ENCODE assay signal across 8 mouse cellular contexts in the genomic region with DNA sequence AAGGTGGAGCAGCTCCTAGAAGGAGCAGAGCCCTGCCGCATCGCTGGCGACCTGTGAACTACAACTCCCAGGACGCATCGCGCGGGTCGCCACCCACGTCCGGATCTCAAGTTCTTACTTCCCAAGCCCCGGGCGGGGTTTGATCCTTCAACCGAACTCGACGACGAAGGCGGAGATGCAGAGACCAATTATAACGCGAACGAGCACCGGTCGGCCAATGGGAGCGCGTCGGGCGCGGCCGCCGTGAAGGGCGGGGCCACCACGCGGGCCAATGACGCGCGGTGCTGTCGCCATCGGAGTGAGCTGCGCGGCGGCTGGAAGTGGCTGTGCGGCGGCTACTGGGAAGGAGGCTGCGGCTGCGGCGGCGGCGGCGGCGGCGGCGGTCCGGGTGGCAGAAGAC. TPM values are rescaled to one million over a fixed set of nuclear protein-coding genes. Genes with fewer than 3 reads are reported as not detected.
DNase-seq lines count a peak whose midpoint lies in the region; ATAC-seq and TF ChIP-seq lines count a peak whose summit lies in the region.

A gene (plus strand): TSS at position 284 of the 400 bp plus-strand sequence.

- under 1% methylated on average over 31 of the region's 52 CpGs for WGBS in embryonic facial prominence, embryonic 14.5 days
- under 1% methylated on average over 43 of the region's 52 CpGs for WGBS in heart, adult 2 months
- 0% methylated on average over 51 of the region's 52 CpGs for WGBS in limb, embryonic 13.5 days
- WGBS in midbrain, embryonic 16.5 days: under 1% methylated on average over 49 of the region's 52 CpGs

- no peaks in the 10 kb centered on the region for H3K9me3 ChIP-seq in embryonic facial prominence, embryonic 14.5 days (ENCODE audit: control insufficient read depth, low read length)
- H3K9me3 ChIP-seq in limb, embryonic 13.5 days: no peaks in the 10 kb centered on the region
- no peaks in the 10 kb centered on the region for H3K9me3 ChIP-seq in midbrain, embryonic 16.5 days (replicated peaks; ENCODE audit: control insufficient read depth, low read length, poor library complexity, severe bottlenecking)

- H3K36me3 ChIP-seq in embryonic facial prominence, embryonic 14.5 days (ENCODE audit: control insufficient read depth, insufficient read depth, low read length): peaks cover 31% of the 10 kb centered on the region
- H3K36me3 ChIP-seq in heart, adult 2 months (ENCODE audit: control insufficient read depth, insufficient read depth, low read length): no peaks in the 10 kb centered on the region
- H3K36me3 ChIP-seq in limb, embryonic 13.5 days: peaks cover 32% of the 10 kb centered on the region
- peaks cover 14% of the 10 kb centered on the region for H3K36me3 ChIP-seq in midbrain, embryonic 16.5 days (ENCODE audit: control insufficient read depth, insufficient read depth, low read length)

- H3K9ac ChIP-seq in embryonic facial prominence, embryonic 14.5 days (ENCODE audit: low read depth, low read length): peak within 1 kb of the TSS; percentile 84
- peak within 1 kb of the TSS; percentile 89 for H3K9ac ChIP-seq in heart, adult 2 months (ENCODE audit: low read depth, low read length)
- H3K9ac ChIP-seq in limb, embryonic 13.5 days: peak within 1 kb of the TSS; percentile 76
- H3K9ac ChIP-seq in midbrain, embryonic 16.5 days (ENCODE audit: low read depth, low read length): peak within 1 kb of the TSS; percentile 80

- H3K4me3 ChIP-seq in embryonic facial prominence, embryonic 14.5 days (ENCODE audit: low read depth, low read length): peak within 1 kb of the TSS; percentile 82
- H3K4me3 ChIP-seq in heart, adult 2 months: peak within 1 kb of the TSS; percentile 79
- H3K4me3 ChIP-seq in limb, embryonic 13.5 days: peak within 1 kb of the TSS; percentile 77
- H3K4me3 ChIP-seq in midbrain, embryonic 16.5 days (ENCODE audit: low read depth, low read length): peak within 1 kb of the TSS; percentile 72

- peaks cover 14% of the 10 kb centered on the region for H3K4me1 ChIP-seq in embryonic facial prominence, embryonic 14.5 days (ENCODE audit: control insufficient read depth, insufficient read depth, low read length)
- peaks cover 8% of the 10 kb centered on the region for H3K4me1 ChIP-seq in heart, adult 2 months (ENCODE audit: control insufficient read depth, insufficient read depth, low read length)
- H3K4me1 ChIP-seq in limb, embryonic 13.5 days: peaks cover 31% of the 10 kb centered on the region
- H3K4me1 ChIP-seq in midbrain, embryonic 16.5 days (ENCODE audit: control insufficient read depth, insufficient read depth, low read length): peaks cover 27% of the 10 kb centered on the region

- no peak for TF ChIP-seq EP300 in heart, adult 2 months (IDR thresholded peaks at IDR 0.05; ENCODE audit: insufficient read depth, low read depth, low read length)

- H3K27me3 ChIP-seq in embryonic facial prominence, embryonic 14.5 days (replicated peaks; ENCODE audit: control insufficient read depth, insufficient read depth, low read length): no peaks in the 10 kb centered on the region
- no peaks in the 10 kb centered on the region for H3K27me3 ChIP-seq in heart, adult 2 months (ENCODE audit: control insufficient read depth, insufficient read depth, low read length)
- no peaks in the 10 kb centered on the region for H3K27me3 ChIP-seq in limb, embryonic 13.5 days
- H3K27me3 ChIP-seq in midbrain, embryonic 16.5 days (ENCODE audit: control insufficient read depth, insufficient read depth, low read depth, low read length): no peaks in the 10 kb centered on the region

- peak; percentile 99 for DNase-seq in 3T3-L1 (ENCODE audit: low read depth, low spot score)
- DNase-seq in adrenal gland, postnatal 4 days (ENCODE audit: low spot score in 2 of 2): peak; percentile 86 to 94
- DNase-seq in embryonic facial prominence, embryonic 14.5 days (ENCODE audit: low spot score): peak; percentile 100
- peak; percentile 94 to 99 for DNase-seq in heart, adult 2 months
- peak; percentile 99 for DNase-seq in kidney, adult 8-10 months
- DNase-seq in spleen, postnatal 10 days (ENCODE audit: low spot score in 2 of 2): peak; percentile 89 to 97

- peak; percentile 54; the same call in 1 of the 2 replicates for TF ChIP-seq POLR2A in heart, adult 2 months (IDR thresholded peaks at IDR 0.05; ENCODE audit: insufficient read depth, low read depth, low read length)

- TF ChIP-seq CTCF in heart, adult 2 months (IDR thresholded peaks at IDR 0.05): no peak

- intact Hi-C loops in heart, adult 2 months (cut with DNase I): no loop called here

- peak; percentile 91 for ATAC-seq in embryonic facial prominence, embryonic 14.5 days (ENCODE audit: low read depth)
- ATAC-seq in limb, embryonic 13.5 days (ENCODE audit: low FRiP score, low read depth): peak; percentile 91
- peak; percentile 89 for ATAC-seq in midbrain, embryonic 16.5 days

- H3K27ac ChIP-seq in embryonic facial prominence, embryonic 14.5 days (replicated peaks; ENCODE audit: low read depth, low read length): peak within 1 kb of the TSS; percentile 63
- H3K27ac ChIP-seq in heart, adult 2 months: peak within 1 kb of the TSS; percentile 87
- H3K27ac ChIP-seq in limb, embryonic 13.5 days: 0 out of 2 replicates have a peak within 1 kb of the TSS, but pooled peaks have one; percentile 28
- H3K27ac ChIP-seq in midbrain, embryonic 16.5 days (ENCODE audit: low read length): peak within 1 kb of the TSS; percentile 88

- H3K4me2 ChIP-seq in embryonic facial prominence, embryonic 14.5 days (ENCODE audit: low read depth, low read length): peak within 1 kb of the TSS; percentile 96
- peak within 1 kb of the TSS; percentile 94 for H3K4me2 ChIP-seq in limb, embryonic 13.5 days (replicated peaks)
- peak within 1 kb of the TSS; percentile 81 for H3K4me2 ChIP-seq in midbrain, embryonic 16.5 days (ENCODE audit: low read length)

- peaks cover 3% of the 10 kb centered on the region; the same call in 1 of the 2 replicates for H3K79me2 ChIP-seq in heart, adult 2 months (replicated peaks; ENCODE audit: control insufficient read depth, insufficient read depth, low read length)

RNA-seq across cellular contexts. Expression of the gene that starts here (rescaled TPM):
- total RNA-seq in adrenal gland, postnatal 4 days (2021): 10 to 100 TPM; 61.2 to 61.4 TPM
- polyA plus RNA-seq in embryonic facial prominence, embryonic 14.5 days (2014; fragmentation: Nextera tagmentation; extraction: Ambion mirVana): 100 and 105 TPM in 2 replicates
- total RNA-seq in heart, adult 2 months (2021): 10 to 100 TPM; 30.4 to 31.8 TPM
- polyA plus RNA-seq in heart, adult 2 months (2012; rRNA removed): 51.8 and 51.9 TPM in 2 replicates
- 98.8 and 105 TPM in 2 replicates for polyA plus RNA-seq in limb, embryonic 13.5 days (2015; fragmentation: Nextera tagmentation; extraction: Ambion mirVana)
- polyA plus RNA-seq in midbrain, embryonic 16.5 days (2015; fragmentation: Nextera tagmentation; extraction: Ambion mirVana): 224 and 231 TPM in 2 replicates

Comparison
In these comparisons a context has a peak if more than half of its experiments do, and no peak if none do; other contexts are left out.
1. Peak in every context shown above with its lines: DNase-seq, ATAC-seq, H3K4me3 ChIP-seq and H3K27ac ChIP-seq.
2. H3K27ac ChIP-seq: peak in every context shown above with its lines; median percentile 88 in midbrain, embryonic 16.5 days; 87 in heart, adult 2 months; 63 in embryonic facial prominence, embryonic 14.5 days; 28 in limb, embryonic 13.5 days.